Mouse (Mus musculus): ENCODE data around the gene Otop1.

Otop1 gene

DNA sequence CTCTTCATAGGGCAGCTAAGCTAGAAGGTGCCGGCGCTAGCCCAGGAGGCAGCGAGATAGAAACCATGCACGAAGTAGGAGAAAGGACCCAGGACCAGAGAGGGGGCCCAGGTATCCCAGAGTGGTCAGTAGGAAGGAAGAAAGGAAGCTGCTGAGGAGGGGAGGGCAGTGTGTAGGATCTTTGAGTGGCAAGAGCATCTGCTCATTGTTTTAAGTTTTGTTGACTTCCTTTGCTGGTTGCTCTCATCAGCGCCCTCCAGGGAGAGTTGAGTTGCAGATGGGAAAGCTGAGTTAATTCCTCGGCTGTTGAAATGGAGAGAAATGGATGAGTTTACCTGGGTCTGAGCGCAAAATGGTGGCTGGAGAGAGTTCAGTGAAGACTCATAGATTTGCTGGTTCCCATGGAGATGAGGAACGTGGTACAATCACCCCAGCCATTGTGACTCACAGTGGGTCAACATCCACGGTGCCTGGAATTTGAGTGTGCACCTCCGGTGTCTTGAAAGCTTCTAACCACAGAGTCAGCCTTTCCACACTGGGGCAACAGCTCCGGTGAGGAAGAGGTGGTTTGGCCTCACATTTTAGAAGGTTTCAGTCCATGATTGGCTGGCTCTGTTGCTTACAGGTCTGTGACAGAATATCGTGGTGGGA is 26.1 kb downstream of the Otop1 start:
- DNase-seq (ENCODE audit: low spot score) = no peak

DNA sequence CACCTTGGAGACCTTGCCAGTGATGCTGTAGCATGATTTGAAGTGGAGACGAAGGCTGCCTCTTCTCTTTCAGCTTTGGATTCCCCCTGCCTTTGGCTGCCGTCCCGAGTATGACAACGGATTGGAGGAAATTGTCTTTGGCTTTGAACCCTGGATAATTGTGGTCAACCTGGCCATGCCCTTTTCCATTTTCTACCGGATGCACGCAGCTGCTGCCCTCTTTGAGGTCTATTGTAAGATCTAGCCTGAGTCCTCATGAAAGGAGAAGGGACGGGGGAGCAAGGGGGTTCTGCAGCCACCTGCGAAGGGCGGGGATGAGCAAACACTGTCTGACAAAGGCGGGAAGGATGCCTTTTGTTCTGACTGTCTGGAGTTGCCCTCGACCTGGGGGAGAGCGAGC is 26.9 kb downstream of the Otop1 start:
- no peak for DNase-seq (ENCODE audit: low spot score)

DNA sequence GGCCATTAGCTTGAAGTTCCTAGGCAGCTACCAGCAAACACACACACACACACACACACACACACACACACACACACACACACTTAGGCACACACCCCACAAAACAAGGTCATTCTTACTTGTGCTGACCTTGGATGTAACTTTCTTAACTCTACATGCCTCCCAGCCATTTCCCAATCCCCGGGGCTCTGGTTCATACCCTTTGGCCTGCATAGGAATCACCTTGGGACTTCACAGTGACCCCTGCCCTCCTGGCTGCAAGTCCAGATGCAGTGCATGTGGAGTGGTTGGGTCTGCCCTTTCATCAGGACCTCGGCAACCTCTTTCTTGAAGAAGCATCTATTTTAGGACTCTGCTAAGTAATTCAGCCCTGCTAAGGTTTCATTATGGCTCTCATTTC is 29.5 kb downstream of the Otop1 start:
- no peak for DNase-seq (ENCODE audit: low spot score)

DNA sequence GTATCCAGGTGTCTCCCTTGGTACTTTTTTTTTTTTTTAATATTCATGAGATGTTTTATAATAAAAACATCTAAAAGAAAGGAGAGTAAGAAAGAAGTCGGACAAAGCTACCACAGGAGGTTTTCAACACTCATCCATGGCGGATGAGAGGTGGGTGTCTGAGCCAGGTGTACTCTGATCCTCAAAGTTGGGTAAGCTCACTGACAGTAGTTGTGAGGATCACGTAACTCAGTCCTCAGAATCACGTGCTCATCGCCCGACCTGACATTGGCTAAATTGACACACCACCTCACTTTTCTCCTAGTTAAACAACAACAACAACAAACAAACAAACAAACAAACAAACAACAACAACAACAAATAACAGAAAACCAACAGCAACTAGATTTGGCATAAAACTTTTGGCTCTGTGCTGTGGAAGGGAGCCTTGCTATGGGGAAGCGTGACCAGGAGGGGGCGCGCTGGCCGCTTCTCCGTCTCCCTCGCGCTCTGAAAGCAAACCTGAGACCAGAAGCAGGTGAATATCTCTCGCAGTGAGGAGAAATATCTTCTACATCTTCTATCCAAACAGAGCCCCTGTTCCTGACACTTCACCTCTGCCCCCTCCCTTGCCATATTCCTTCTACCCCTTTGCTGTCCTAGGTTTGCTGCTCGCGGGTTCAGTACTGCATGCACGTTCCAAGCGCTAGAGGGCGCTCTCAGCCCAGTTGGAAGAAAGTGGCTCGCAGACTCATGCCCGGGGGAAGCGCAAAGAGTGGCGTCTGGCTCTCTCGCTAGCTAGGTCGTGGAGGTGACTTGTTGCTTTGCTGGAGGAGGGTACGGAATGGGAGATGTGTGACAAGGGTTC is 31.7 kb downstream of the Otop1 start:
- DNase-seq (ENCODE audit: low spot score) = peak; percentile 78

DNA sequence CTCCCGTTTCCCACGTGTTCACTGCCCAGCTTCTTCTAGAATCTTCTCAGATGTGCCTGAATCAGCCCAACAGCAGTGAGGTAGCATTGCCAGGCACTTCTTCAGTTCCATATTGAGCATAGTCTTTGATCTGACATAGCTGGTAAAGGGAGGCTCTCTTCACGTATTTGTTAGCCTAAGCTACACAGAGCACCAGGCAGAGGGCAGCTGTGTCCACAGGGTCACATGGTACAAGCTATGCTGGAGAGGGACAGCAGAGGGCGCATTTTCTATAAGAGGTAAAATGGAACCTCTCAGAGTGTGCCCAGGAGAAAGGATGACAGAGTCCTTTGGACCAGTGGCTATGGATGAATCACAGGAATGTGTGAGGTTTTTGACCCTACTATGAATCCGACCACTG is 33.1 kb downstream of the Otop1 start:
- DNase-seq (ENCODE audit: low spot score) = peak; percentile 19

DNA sequence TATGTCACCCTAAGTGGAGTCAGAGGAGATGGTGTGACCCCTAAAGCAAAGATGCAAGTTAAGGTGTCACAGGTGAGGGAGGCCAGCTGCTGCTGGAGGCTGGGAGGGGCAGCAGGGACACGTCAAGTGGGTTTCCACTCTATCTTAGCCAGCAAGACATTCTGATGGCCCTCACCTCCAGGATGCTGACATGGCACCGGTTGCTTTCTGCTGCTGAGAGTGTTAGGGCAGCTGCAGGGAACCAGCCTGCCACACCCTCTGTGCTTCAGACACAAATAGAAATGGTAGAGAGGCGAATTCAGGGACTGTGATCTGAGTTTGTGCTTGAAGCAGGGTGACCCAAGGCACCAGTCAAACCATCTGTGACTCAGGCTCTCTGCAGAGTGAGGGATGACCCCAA is 34.0 kb downstream of the Otop1 start:
- no peak for DNase-seq (ENCODE audit: low spot score)

DNA sequence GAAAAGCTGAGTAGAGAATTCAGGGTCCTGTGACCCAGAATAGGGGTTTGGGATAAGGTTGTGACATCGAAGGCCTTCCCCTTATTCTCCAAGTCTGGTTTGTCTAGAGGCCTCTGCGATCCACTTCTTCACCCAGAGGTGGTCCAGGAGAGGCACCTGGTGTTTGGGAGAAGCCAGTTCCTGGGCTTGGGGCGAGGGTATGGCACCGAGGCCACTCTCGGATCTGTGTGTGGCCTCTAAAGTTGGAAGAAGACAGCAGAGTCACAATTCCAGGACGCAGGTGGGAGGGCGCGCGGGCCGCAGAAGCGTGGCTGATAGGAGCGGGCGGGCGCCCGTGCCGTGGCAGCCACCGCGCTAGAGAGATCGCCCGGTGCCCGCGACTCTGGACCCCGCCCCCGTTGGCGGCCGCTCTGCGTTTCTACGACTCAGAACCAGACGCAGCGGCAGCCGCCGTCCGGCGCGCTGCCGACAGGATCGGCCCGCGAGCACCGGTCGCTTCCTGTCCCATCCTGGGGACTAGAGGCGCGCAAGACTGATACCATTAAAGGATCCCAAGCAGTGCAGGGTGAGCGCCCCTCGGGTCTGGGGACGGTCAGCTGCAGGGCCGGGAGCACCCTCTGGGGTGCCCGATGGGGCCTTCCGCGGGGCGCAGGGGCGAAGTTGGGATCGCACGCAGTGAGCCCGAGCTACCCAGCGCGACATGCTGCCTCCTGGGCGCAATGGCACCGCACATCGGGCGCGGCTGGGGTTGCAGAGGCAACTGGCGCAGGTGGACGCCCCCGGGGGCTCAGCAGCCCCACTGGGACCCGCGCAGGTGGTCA is 43.4 kb downstream of the Otop1 start, which contains the start of gene Drd5:
Gene Drd5, plus strand, starts transcription at position 402 of the 821 bp plus-strand sequence.
- DNase-seq (ENCODE audit: low spot score) = no peak

DNA sequence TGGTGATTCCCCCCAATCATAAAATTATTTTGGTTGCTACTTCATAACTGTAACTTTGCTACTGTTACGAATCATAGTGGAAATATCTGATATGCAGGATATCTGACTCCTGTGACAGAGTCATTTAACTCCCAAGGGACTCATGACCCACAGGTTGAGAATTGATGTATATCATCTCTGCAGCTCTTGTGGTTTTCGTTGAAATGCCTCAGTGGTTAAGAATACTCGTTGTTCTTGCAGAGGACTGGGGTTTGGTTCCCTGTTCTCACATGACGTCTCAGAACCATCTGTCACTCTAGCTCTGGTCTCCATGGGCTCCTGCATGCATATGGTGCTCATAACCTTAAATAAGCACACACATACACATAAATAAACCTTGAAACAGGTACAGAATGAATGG is 57.6 kb downstream of the Otop1 start:
- DNase-seq (ENCODE audit: low spot score) = no peak

DNA sequence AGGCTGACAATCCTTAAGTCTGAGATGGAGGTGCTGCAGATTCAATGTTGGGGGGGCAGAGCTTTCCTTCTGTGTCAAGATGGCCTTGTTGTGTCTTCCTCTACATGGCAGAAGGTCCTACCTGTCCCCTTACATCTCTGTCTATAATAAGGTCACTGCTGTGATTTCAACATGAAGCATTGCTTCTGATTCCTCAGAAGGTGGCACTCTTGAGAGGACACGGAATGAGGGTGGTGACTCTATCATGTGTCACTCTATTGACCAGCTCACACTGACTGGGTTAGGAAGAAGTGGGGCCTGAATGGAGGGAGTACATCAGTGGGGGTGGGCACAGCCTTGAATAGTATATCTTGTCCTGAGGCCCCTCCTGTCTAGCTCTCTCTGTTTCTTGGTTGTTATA is 58.8 kb downstream of the Otop1 start:
- no peak for DNase-seq (ENCODE audit: low spot score)

DNA sequence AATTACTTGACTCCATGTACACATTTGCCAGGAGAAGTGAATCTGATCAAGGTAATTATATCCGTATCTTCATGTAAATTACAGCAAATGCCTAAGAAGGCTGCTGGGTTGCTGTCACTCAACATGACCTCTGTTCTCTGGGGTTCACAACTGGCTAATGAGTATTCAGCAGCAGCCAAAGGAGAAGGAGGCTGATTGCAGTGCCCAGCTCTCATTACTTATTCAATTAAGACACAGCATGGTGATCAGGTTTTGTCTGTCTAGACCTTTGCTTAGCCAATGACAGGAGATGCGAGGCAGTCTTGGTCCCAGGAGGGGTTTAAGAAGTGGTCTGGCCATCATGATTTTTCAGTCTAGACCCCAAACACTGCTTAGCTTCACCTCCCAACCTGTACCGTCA is 67.3 kb downstream of the Otop1 start:
- DNase-seq (ENCODE audit: low spot score) = no peak

DNA sequence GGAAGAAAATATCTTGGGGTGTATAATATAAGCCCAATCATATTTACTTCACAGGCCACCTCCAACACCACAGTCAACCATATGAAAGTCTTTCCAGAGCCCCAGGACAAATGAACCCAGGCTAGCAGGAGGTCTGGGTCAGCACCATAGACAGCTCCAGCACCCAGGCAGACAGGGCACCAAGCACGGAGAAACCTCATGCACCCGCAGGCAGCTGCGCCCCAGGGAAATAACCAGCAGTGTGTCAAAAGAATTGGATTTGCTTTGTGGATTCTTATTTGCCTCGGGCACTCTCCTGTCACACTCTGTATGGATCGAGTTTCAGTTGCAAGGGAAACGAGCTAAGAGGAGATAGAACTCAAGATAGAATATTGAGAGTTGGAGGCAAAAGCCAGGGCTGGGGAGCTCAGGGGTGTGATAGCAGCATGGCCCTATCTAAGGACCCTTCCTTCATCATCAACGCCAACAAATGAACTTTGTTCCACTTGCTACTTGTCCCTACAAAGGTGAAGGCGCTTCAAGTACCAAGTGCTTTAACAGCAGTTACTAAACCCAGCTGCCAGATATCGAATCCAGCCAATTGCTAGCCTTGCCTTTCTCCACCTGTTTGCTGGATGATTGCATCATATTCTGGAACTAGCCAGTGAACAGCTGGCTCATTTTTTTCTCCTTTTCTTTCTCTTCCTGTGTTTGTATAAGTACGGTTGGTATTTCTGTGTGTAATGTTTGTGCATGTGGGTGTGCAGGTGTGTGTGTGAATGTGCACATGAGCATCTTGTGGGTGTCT is 71.1 kb downstream of the Otop1 start:
- peak; percentile 31 for DNase-seq (ENCODE audit: low spot score)

DNA sequence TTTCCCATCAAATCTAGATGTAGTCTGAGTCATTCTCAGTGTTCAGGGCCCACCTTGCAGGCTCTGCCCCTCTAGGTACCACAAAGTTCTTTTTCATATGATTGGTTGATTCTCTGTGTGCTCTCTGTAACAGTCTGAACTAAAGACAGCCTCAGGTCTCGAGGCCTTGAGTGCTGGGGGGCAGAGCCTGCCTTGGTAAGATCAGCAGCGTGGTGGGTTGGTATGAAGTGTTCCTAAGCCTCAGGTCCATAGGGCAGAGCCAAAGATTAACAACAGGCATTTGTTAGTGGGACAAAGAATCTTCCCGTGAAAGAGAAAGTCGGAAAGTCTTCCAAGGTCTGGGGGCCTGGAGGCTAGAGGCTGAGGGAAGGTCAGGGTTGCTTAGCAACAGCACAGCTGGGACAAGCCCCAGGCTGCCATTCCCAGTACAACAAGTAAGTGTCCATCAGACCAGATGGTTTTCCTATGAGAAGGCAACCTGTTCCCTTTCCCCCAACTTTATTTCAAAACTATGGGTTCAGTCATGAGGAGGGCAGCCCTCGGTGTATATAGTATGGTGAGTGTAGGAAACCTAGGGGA is 74.7 kb downstream of the Otop1 start:
- DNase-seq (ENCODE audit: low spot score) = no peak
